Mouse (Mus musculus): ENCODE results near the gene Gm48552. TPM values are rescaled to one million over a fixed set of nuclear protein-coding genes. Genes with fewer than 3 reads are reported as not detected.

Gm48552 gene
- polyA plus RNA-seq, 1 experiment from 2014 or later, result 1.2 TPM

- Histone ChIP-seq H3K27me3 (ENCODE audit: control insufficient read depth, insufficient read depth, low read length) (peaks cover 15% of the 10 kb centered on the region), H3K4me3 (ENCODE audit: low read depth, low read length) (peak overlapping the region; percentile 62), H3K4me2 (peak overlapping the region; percentile 83), H3K4me1 (ENCODE audit: control insufficient read depth, insufficient read depth, low read length) (peaks cover 32% of the 10 kb centered on the region), H3K27ac (ENCODE audit: low read depth, low read length) (no peak overlapping the region), H3K9me3 (replicated peaks; ENCODE audit: control insufficient read depth, low read length) (no peaks in the 10 kb centered on the region), H3K9ac (ENCODE audit: low read depth, low read length) (peak overlapping the region; percentile 74), H3K36me3 (ENCODE audit: control insufficient read depth, insufficient read depth, low read length) (no peaks in the 10 kb centered on the region)
- no peak for ATAC-seq (replicated peaks; ENCODE audit: insufficient number of reproducible peaks, low FRiP score, low TSS enrichment)
- WGBS (ENCODE audit: insufficient replicate concordance), result 6% methylated on average over 14 of the region's 33 CpGs
These were observed 37.4 kb downstream of the Gm48552 start for GRCm38 (mm10) chr10:81426081-81426671.

- H3K9ac ChIP-seq (ENCODE audit: low read depth, low read length), result peak overlapping the region; percentile 74
- peaks cover 36% of the 10 kb centered on the region for H3K4me1 ChIP-seq (ENCODE audit: control insufficient read depth, insufficient read depth, low read length)
- no peak for ATAC-seq (replicated peaks; ENCODE audit: insufficient number of reproducible peaks, low FRiP score, low TSS enrichment)
- no peaks in the 10 kb centered on the region for H3K36me3 ChIP-seq (ENCODE audit: control insufficient read depth, insufficient read depth, low read length)
- H3K4me3 ChIP-seq (ENCODE audit: low read depth, low read length), result peak overlapping the region; percentile 62
- no peaks in the 10 kb centered on the region for H3K9me3 ChIP-seq (replicated peaks; ENCODE audit: control insufficient read depth, low read length)
- WGBS (ENCODE audit: insufficient replicate concordance), result 1% methylated on average over 27 of the region's 38 CpGs
- peak overlapping the region; percentile 83 for H3K4me2 ChIP-seq
- H3K27me3 ChIP-seq (ENCODE audit: control insufficient read depth, insufficient read depth, low read length), result peaks cover 19% of the 10 kb centered on the region
- no peak overlapping the region for H3K27ac ChIP-seq (ENCODE audit: low read depth, low read length)
These were observed 38.1 kb downstream of the Gm48552 start for GRCm38 (mm10) chr10:81426897-81427296.

GRCm38 (mm10) chr10:81427327-81427726, 38.5 kb downstream of the Gm48552 start:
- Histone ChIP-seq H3K36me3 (ENCODE audit: control insufficient read depth, insufficient read depth, low read length) (no peaks in the 10 kb centered on the region), H3K4me2 (peak overlapping the region; percentile 83), H3K27me3 (ENCODE audit: control insufficient read depth, insufficient read depth, low read length) (peaks cover 20% of the 10 kb centered on the region), H3K4me3 (ENCODE audit: low read depth, low read length) (peak overlapping the region; percentile 62), H3K9ac (ENCODE audit: low read depth, low read length) (peak overlapping the region; percentile 74; the same call in 1 of the 2 replicates), H3K27ac (ENCODE audit: low read depth, low read length) (no peak overlapping the region), H3K9me3 (replicated peaks; ENCODE audit: control insufficient read depth, low read length) (no peaks in the 10 kb centered on the region), H3K4me1 (ENCODE audit: control insufficient read depth, insufficient read depth, low read length) (peaks cover 36% of the 10 kb centered on the region)
- WGBS (ENCODE audit: insufficient replicate concordance), result 34% methylated on average over 3 of the region's 3 CpGs
- ATAC-seq (replicated peaks; ENCODE audit: insufficient number of reproducible peaks, low FRiP score, low TSS enrichment), result no peak

GRCm38 (mm10) chr10:81427804-81428506, 39.1 kb downstream of the Gm48552 start:
- Histone ChIP-seq H3K27me3 (ENCODE audit: control insufficient read depth, insufficient read depth, low read length) (peaks cover 22% of the 10 kb centered on the region), H3K4me2 (no peak overlapping the region), H3K27ac (ENCODE audit: low read depth, low read length) (no peak overlapping the region), H3K9ac (ENCODE audit: low read depth, low read length) (no peak overlapping the region), H3K36me3 (ENCODE audit: control insufficient read depth, insufficient read depth, low read length) (no peaks in the 10 kb centered on the region), H3K9me3 (replicated peaks; ENCODE audit: control insufficient read depth, low read length) (no peaks in the 10 kb centered on the region), H3K4me3 (ENCODE audit: low read depth, low read length) (no peak overlapping the region), H3K4me1 (ENCODE audit: control insufficient read depth, insufficient read depth, low read length) (peaks cover 36% of the 10 kb centered on the region)
- 77% methylated on average over 8 of the region's 8 CpGs for WGBS (ENCODE audit: insufficient replicate concordance)
- ATAC-seq (replicated peaks; ENCODE audit: insufficient number of reproducible peaks, low FRiP score, low TSS enrichment), result no peak

GRCm38 (mm10) chr10:81428507-81428870, 39.7 kb downstream of the Gm48552 start:
- H3K27me3 ChIP-seq (ENCODE audit: control insufficient read depth, insufficient read depth, low read length), result peaks cover 22% of the 10 kb centered on the region
- WGBS (ENCODE audit: insufficient replicate concordance), result 83% methylated on average over 7 of the region's 7 CpGs
- H3K4me1 ChIP-seq (ENCODE audit: control insufficient read depth, insufficient read depth, low read length), result peaks cover 40% of the 10 kb centered on the region
- ATAC-seq (replicated peaks; ENCODE audit: insufficient number of reproducible peaks, low FRiP score, low TSS enrichment), result no peak
- H3K4me3 ChIP-seq (ENCODE audit: low read depth, low read length), result no peak overlapping the region
- H3K36me3 ChIP-seq (ENCODE audit: control insufficient read depth, insufficient read depth, low read length), result no peaks in the 10 kb centered on the region
- no peak overlapping the region for H3K27ac ChIP-seq (ENCODE audit: low read depth, low read length)
- no peak overlapping the region for H3K4me2 ChIP-seq
- H3K9me3 ChIP-seq (replicated peaks; ENCODE audit: control insufficient read depth, low read length), result no peaks in the 10 kb centered on the region
- no peak overlapping the region for H3K9ac ChIP-seq (ENCODE audit: low read depth, low read length)

GRCm38 (mm10) chr10:81429092-81429491, 40.3 kb downstream of the Gm48552 start:
- H3K4me3 ChIP-seq (ENCODE audit: low read depth, low read length), result peak overlapping the region; percentile 68; the same call in 1 of the 2 replicates
- H3K27me3 ChIP-seq (ENCODE audit: control insufficient read depth, insufficient read depth, low read length), result peaks cover 22% of the 10 kb centered on the region
- no peaks in the 10 kb centered on the region for H3K36me3 ChIP-seq (ENCODE audit: control insufficient read depth, insufficient read depth, low read length)
- H3K4me2 ChIP-seq, result peak overlapping the region; percentile 97
- H3K27ac ChIP-seq (ENCODE audit: low read depth, low read length), result no peak overlapping the region
- no peak overlapping the region for H3K9ac ChIP-seq (ENCODE audit: low read depth, low read length)
- ATAC-seq (replicated peaks; ENCODE audit: insufficient number of reproducible peaks, low FRiP score, low TSS enrichment), result no peak
- H3K4me1 ChIP-seq (ENCODE audit: control insufficient read depth, insufficient read depth, low read length), result peaks cover 38% of the 10 kb centered on the region
- H3K9me3 ChIP-seq (replicated peaks; ENCODE audit: control insufficient read depth, low read length), result no peaks in the 10 kb centered on the region
- WGBS (ENCODE audit: insufficient replicate concordance), result 29% methylated on average over 2 of the region's 2 CpGs

- Histone ChIP-seq H3K4me1 (ENCODE audit: control insufficient read depth, insufficient read depth, low read length) (peaks cover 34% of the 10 kb centered on the region), H3K27me3 (ENCODE audit: control insufficient read depth, insufficient read depth, low read length) (peaks cover 22% of the 10 kb centered on the region)
- under 1% methylated on average over 20 of the region's 20 CpGs for WGBS (ENCODE audit: insufficient replicate concordance)
These were observed 40.8 kb downstream of the Gm48552 start for GRCm38 (mm10) chr10:81429605-81430061.

GRCm38 (mm10) chr10:81430141-81430830, 41.5 kb downstream of the Gm48552 start:
- H3K9ac ChIP-seq (ENCODE audit: low read depth, low read length), result peak overlapping the region; percentile 72
- peaks cover 20% of the 10 kb centered on the region for H3K27me3 ChIP-seq (ENCODE audit: control insufficient read depth, insufficient read depth, low read length)
- H3K36me3 ChIP-seq (ENCODE audit: control insufficient read depth, insufficient read depth, low read length), result no peaks in the 10 kb centered on the region
- H3K4me3 ChIP-seq (ENCODE audit: low read depth, low read length), result peak overlapping the region; percentile 68
- H3K27ac ChIP-seq (ENCODE audit: low read depth, low read length), result peak overlapping the region; percentile 58
- peak; percentile 19; the same call in 1 of the 2 replicates for ATAC-seq (replicated peaks; ENCODE audit: insufficient number of reproducible peaks, low FRiP score, low TSS enrichment)
- peaks cover 31% of the 10 kb centered on the region for H3K4me1 ChIP-seq (ENCODE audit: control insufficient read depth, insufficient read depth, low read length)
- H3K9me3 ChIP-seq (replicated peaks; ENCODE audit: control insufficient read depth, low read length), result no peaks in the 10 kb centered on the region
- H3K4me2 ChIP-seq, result peak overlapping the region; percentile 97
- WGBS (ENCODE audit: insufficient replicate concordance), result under 1% methylated on average over 57 of the region's 89 CpGs

More at GRCm38 (mm10) chr10:81429605-81430061, 40.8 kb downstream of the Gm48552 start:
- H3K4me3 ChIP-seq (ENCODE audit: low read depth, low read length), result peak overlapping the region; percentile 68
- H3K27ac ChIP-seq (ENCODE audit: low read depth, low read length), result peak overlapping the region; percentile 58
- peak; percentile 19 for ATAC-seq (replicated peaks; ENCODE audit: insufficient number of reproducible peaks, low FRiP score, low TSS enrichment)
- H3K4me2 ChIP-seq, result peak overlapping the region; percentile 97
- H3K9ac ChIP-seq (ENCODE audit: low read depth, low read length), result peak overlapping the region; percentile 72
- H3K36me3 ChIP-seq (ENCODE audit: control insufficient read depth, insufficient read depth, low read length), result no peaks in the 10 kb centered on the region
- H3K9me3 ChIP-seq (replicated peaks; ENCODE audit: control insufficient read depth, low read length), result no peaks in the 10 kb centered on the region
